Mouse (Mus musculus) MEL (cell line): ENCODE measurements around the gene Npr3. TPM values are rescaled to one million over a fixed set of nuclear protein-coding genes. Genes with fewer than 3 reads are reported as not detected.

Experiments used
- DNase-seq: peaks from one replicate; pipeline ENCODE4 v3.0.0; 2011; ENCODE audit warnings: low read depth, low spot score
- H3K27ac ChIP-seq: 2 replicates; pipeline ENCODE4 v1.5.1; 2012; ENCODE audit warnings: low read depth, mild to moderate bottlenecking, control low read depth, low read length, moderate library complexity; ENCODE audit not compliant: control insufficient read depth
- H3K27me3 ChIP-seq, 2 experiments: fragments of 150-350 bp in 1 of 2; sonication (generic) in 1 of 2; 2 replicates each; pipeline ENCODE4 v1.6.1; 2012; ENCODE audit warnings: low read length in 2 of 2, mild to moderate bottlenecking in 2 of 2, improper control_type of control experiment in 1 of 2, moderate library complexity in 1 of 2; ENCODE audit not compliant: insufficient read depth in 2 of 2, control insufficient read depth in 1 of 2
- H3K36me3 ChIP-seq, 2 experiments: 2 replicates each; pipeline ENCODE4 v1.6.1; 2012 to 2014; ENCODE audit warnings: low read length in 2 of 2, improper control_type of control experiment in 1 of 2, inconsistent platforms in 1 of 2, mild to moderate bottlenecking in 1 of 2; ENCODE audit not compliant: insufficient read depth in 2 of 2, control insufficient read depth in 1 of 2
- H3K4me1 ChIP-seq, 2 experiments: fragments of 150-350 bp in 1 of 2; sonication (generic) in 1 of 2; 2 replicates each; pipeline ENCODE4 v1.6.1; 2012; ENCODE audit warnings: low read length in 2 of 2, improper control_type of control experiment in 1 of 2, mild to moderate bottlenecking in 1 of 2; ENCODE audit not compliant: insufficient read depth in 2 of 2, control insufficient read depth in 1 of 2
- H3K4me3 ChIP-seq, 2 experiments: fragments of 150-350 bp in 1 of 2; sonication (generic) in 1 of 2; 2 replicates each; pipeline ENCODE4 v1.5.1; 2012; ENCODE audit warnings: low read depth in 2 of 2, low read length in 2 of 2, mild to moderate bottlenecking in 2 of 2, moderate library complexity in 2 of 2, control low read depth in 1 of 2, improper control_type of control experiment in 1 of 2; ENCODE audit not compliant: control insufficient read depth in 1 of 2, insufficient read depth in 1 of 2
- H3K79me2 ChIP-seq: 2 replicates; pipeline ENCODE4 v1.6.1; 2012; ENCODE audit warnings: mild to moderate bottlenecking, low read length, moderate library complexity; ENCODE audit not compliant: control insufficient read depth, poor library complexity, insufficient read depth
- H3K9ac ChIP-seq: 2 replicates; pipeline ENCODE4 v1.6.1; 2012; ENCODE audit warnings: low read depth, mild to moderate bottlenecking, control low read depth, low read length, moderate library complexity; ENCODE audit not compliant: control insufficient read depth, poor library complexity, severe bottlenecking
- H3K9me3 ChIP-seq: fragments of 150-350 bp; sonication (generic); replicated peaks from 2 replicates; pipeline ENCODE4 v1.6.1; 2012; ENCODE audit warnings: mild to moderate bottlenecking, low read length, improper control_type of control experiment, moderate library complexity; ENCODE audit not compliant: insufficient read depth
- CHD2 ChIP-seq: IDR thresholded peaks from 2 replicates; pipeline ENCODE4 v1.6.1; 2011; ENCODE audit warnings: low read length, improper control_type of control experiment
- E2F4 ChIP-seq: IDR thresholded peaks from 2 replicates; pipeline ENCODE4 v1.6.1; 2011; ENCODE audit warnings: low read depth, low read length, improper control_type of control experiment, borderline replicate concordance
- ELF1 ChIP-seq: IDR thresholded peaks from 2 replicates; pipeline ENCODE4 v1.6.1; 2014; ENCODE audit warnings: low read depth, mild to moderate bottlenecking, inconsistent platforms, low read length, improper control_type of control experiment, moderate library complexity
- EP300 ChIP-seq, 2 experiments: IDR thresholded peaks; 2 replicates each; pipeline ENCODE4 v1.6.1; 2011; ENCODE audit warnings: improper control_type of control experiment in 2 of 2, low read length in 2 of 2, low read depth in 1 of 2, mild to moderate bottlenecking in 1 of 2
- ETS1 ChIP-seq: IDR thresholded peaks from 2 replicates; pipeline ENCODE4 v1.6.1; 2012; ENCODE audit warnings: low read depth, mild to moderate bottlenecking, inconsistent platforms, low read length, improper control_type of control experiment, moderate library complexity
- GATA1 ChIP-seq: IDR thresholded peaks from 2 replicates; pipeline ENCODE4 v1.6.1; 2011; ENCODE audit warnings: low read depth, low read length, improper control_type of control experiment
- HCFC1 ChIP-seq: IDR thresholded peaks from 2 replicates; pipeline ENCODE4 v1.6.1; 2012; ENCODE audit warnings: low read depth, mild to moderate bottlenecking, inconsistent platforms, low read length, improper control_type of control experiment, moderate library complexity
- JUND ChIP-seq: IDR thresholded peaks from 2 replicates; pipeline ENCODE4 v1.6.1; 2011; ENCODE audit warnings: low read depth, mild to moderate bottlenecking, improper control_type of control experiment, low read length
- MAFK ChIP-seq: IDR thresholded peaks from 2 replicates; pipeline ENCODE4 v1.6.1; 2011; ENCODE audit warnings: low read depth, mild to moderate bottlenecking, low read length, improper control_type of control experiment, borderline replicate concordance
- MAX ChIP-seq: IDR thresholded peaks from 2 replicates; pipeline ENCODE4 v1.6.1; 2011; ENCODE audit warnings: low read length, improper control_type of control experiment
- NELFE ChIP-seq: IDR thresholded peaks from 2 replicates; pipeline ENCODE4 v1.6.1; 2011; ENCODE audit warnings: low read depth, low read length, improper control_type of control experiment
- NRF1 ChIP-seq: IDR thresholded peaks from 2 replicates; pipeline ENCODE4 v1.6.1; 2014; ENCODE audit warnings: low read depth, mild to moderate bottlenecking, inconsistent platforms, low read length, improper control_type of control experiment, moderate library complexity; ENCODE audit not compliant: poor library complexity, insufficient read depth, severe bottlenecking
- POLR2AphosphoS2 ChIP-seq: IDR thresholded peaks from 2 replicates; pipeline ENCODE4 v1.6.1; 2011; ENCODE audit warnings: low read length, improper control_type of control experiment
- POLR2AphosphoS5 ChIP-seq: IDR thresholded peaks from 2 replicates; pipeline ENCODE4 v1.6.1; 2012; ENCODE audit warnings: low read depth, borderline replicate concordance, mild to moderate bottlenecking, inconsistent platforms, low read length, moderate library complexity, mixed read lengths
- RCOR1 ChIP-seq: IDR thresholded peaks from 2 replicates; pipeline ENCODE4 v1.6.1; 2012; ENCODE audit warnings: low read depth, mild to moderate bottlenecking, inconsistent platforms, low read length, improper control_type of control experiment
- SMC3 ChIP-seq: IDR thresholded peaks from 2 replicates; pipeline ENCODE4 v1.6.1; 2011; ENCODE audit warnings: low read depth, low read length, improper control_type of control experiment
- TBP ChIP-seq: IDR thresholded peaks from 2 replicates; pipeline ENCODE4 v1.8.0; 2011; ENCODE audit warnings: low read depth, low read length, improper control_type of control experiment
- TCF12 ChIP-seq: IDR thresholded peaks from 2 replicates; pipeline ENCODE4 v1.6.1; 2014; ENCODE audit warnings: low read depth, mild to moderate bottlenecking, inconsistent platforms, low read length, improper control_type of control experiment, moderate library complexity
- USF1 ChIP-seq: IDR thresholded peaks from 2 replicates; pipeline ENCODE4 v1.6.1; 2014; ENCODE audit warnings: low read depth, mild to moderate bottlenecking, inconsistent platforms, low read length, improper control_type of control experiment, moderate library complexity
- USF2 ChIP-seq, 2 experiments: IDR thresholded peaks; 2 replicates each; pipeline ENCODE4 v1.6.1; 2011 to 2012; ENCODE audit warnings: improper control_type of control experiment in 2 of 2, low read length in 2 of 2, borderline replicate concordance in 1 of 2, inconsistent platforms in 1 of 2, low read depth in 1 of 2, mild to moderate bottlenecking in 1 of 2; ENCODE audit not compliant: insufficient read depth in 1 of 2
- ZC3H11A ChIP-seq: IDR thresholded peaks from 2 replicates; pipeline ENCODE4 v1.6.1; 2012; ENCODE audit warnings: low read depth, mild to moderate bottlenecking, inconsistent platforms, low read length, improper control_type of control experiment
- ZKSCAN1 ChIP-seq: IDR thresholded peaks from 2 replicates; pipeline ENCODE4 v1.6.1; 2012; ENCODE audit warnings: low read depth, mild to moderate bottlenecking, inconsistent platforms, low read length, improper control_type of control experiment, moderate library complexity
- ZMIZ1 ChIP-seq: IDR thresholded peaks from 2 replicates; pipeline ENCODE4 v1.6.1; 2012; ENCODE audit warnings: low read depth, mild to moderate bottlenecking, inconsistent platforms, low read length, improper control_type of control experiment, moderate library complexity
- ZNF384 ChIP-seq: IDR thresholded peaks from 2 replicates; pipeline ENCODE4 v1.6.1; 2012; ENCODE audit warnings: low read depth, mild to moderate bottlenecking, inconsistent platforms, low read length, improper control_type of control experiment
- polyA plus RNA-seq, 2 experiments: library from polyadenylated mRNA; stranded (reverse) in 1 of 2; unstranded in 1 of 2; fragments of >175 nt in 1 of 2; fragments of >200 nt in 1 of 2; gene quantifications; 2 replicates each; pipeline versions ENCODE4 v1.2.1 to v1.2.4; 2012; ENCODE audit warnings: low replicate concordance in 2 of 2, low read depth in 1 of 2; ENCODE audit not compliant: insufficient read length in 2 of 2, insufficient read depth in 1 of 2, missing spikeins in 1 of 2
- total RNA-seq: library from RNA; depleted of rRNA; stranded (reverse); fragments of 300-350 nt; gene quantifications from 2 replicates; pipeline ENCODE4 v1.2.3, GENCODE M21; 2012

The Npr3 gene
- total and polyA plus RNA-seq, 3 experiments = not detected

DNA sequence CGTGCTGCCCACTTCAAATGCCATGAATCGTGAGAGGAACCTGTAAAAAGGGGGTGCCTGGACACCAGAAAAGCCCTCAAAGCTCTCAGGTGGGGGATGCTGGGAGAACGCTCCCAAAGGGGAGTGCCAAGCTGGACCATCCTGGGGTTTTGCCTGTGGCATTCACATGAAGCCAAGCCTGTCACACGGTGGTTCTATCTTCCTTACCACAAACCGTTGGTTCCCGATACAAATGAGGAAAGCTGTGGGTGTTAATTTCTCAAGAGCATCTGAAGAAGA lies 43.6 kb downstream of the Npr3 start:
- Histone ChIP-seq H3K4me3 (no peak overlapping the region), H3K27me3 (no peaks in the 10 kb centered on the region)

DNA sequence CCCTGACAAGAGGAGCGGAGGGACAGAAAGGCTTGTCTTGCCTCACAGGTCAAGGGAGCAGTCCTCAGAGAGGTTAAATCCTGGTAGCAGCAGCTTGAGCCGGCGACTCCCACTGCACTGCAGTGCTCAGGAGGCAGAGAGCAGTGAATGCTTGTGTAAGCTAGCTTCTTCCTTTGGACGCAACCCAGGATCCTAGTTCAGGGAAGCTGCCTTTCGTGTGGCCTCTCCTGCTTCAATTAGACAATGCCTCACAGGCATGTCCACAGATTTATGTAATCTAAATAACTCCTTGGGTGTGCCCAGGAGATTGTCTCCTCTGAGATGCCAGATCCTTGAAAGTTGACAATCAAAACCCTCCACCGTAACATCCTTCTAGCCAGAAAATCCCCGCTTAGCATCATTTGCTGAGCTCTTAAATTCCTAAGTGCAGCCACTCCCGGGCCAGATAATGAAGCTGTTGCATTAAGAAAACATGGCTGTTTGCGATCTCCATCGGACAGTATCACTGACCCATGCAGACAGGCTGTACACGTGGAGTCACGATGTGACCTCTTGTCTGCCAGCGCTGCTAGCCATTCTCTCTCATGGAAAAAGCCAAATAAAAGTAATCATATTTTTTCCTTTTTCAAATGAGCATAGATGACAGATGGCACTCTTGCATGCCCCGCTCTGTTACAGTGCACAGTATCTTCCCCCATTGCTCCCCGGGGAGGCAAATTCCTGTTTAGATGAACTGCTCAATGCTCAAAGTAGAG lies 44.1 kb downstream of the Npr3 start:
- DNase-seq = no peak

More for the DNA sequence above, 43.6 kb downstream of the Npr3 start:
- no peaks in the 10 kb centered on the region for H3K36me3 ChIP-seq
- no peak overlapping the region for H3K9ac ChIP-seq
- no peak overlapping the region for H3K27ac ChIP-seq
- TF ChIP-seq MAFK = no peak
- no peak for TF ChIP-seq ZMIZ1
- TF ChIP-seq ZKSCAN1 = no peak
- TF ChIP-seq E2F4 = no peak
- TF ChIP-seq HCFC1 = no peak
- no peak for TF ChIP-seq TCF12
- no peak for TF ChIP-seq USF2 (IDR thresholded peaks at IDR 0.05; ENCODE audit: borderline replicate concordance in 1 of 2, insufficient read depth in 1 of 2, low read depth in 1 of 2, low read length in 2 of 2)
- TF ChIP-seq RCOR1 = no peak
- TF ChIP-seq TBP = no peak
- no peak for TF ChIP-seq GATA1
- H3K79me2 ChIP-seq = no peaks in the 10 kb centered on the region
- no peak for DNase-seq
- H3K9me3 ChIP-seq = no peaks in the 10 kb centered on the region
- H3K4me1 ChIP-seq = no peaks in the 10 kb centered on the region

More for the DNA sequence above, 44.1 kb downstream of the Npr3 start:
- no peak overlapping the region for H3K9ac ChIP-seq
- no peak overlapping the region for H3K27ac ChIP-seq
- no peaks in the 10 kb centered on the region for H3K36me3 ChIP-seq
- no peak for TF ChIP-seq JUND
- TF ChIP-seq CHD2 = no peak
- TF ChIP-seq RCOR1 = no peak
- no peak for TF ChIP-seq ETS1
- no peak for TF ChIP-seq TCF12
- no peak for TF ChIP-seq ZNF384
- no peak for TF ChIP-seq USF1
- TF ChIP-seq USF2 (IDR thresholded peaks at IDR 0.05; ENCODE audit: borderline replicate concordance in 1 of 2, insufficient read depth in 1 of 2, low read depth in 1 of 2, low read length in 2 of 2) = no peak
- no peak for TF ChIP-seq POLR2AphosphoS5
- TF ChIP-seq NRF1 = no peak
- no peak for TF ChIP-seq ZMIZ1
- TF ChIP-seq ZKSCAN1 = no peak
- no peak for TF ChIP-seq EP300 (IDR thresholded peaks at IDR 0.05; ENCODE audit: low read depth in 1 of 2, low read length in 2 of 2)
- no peak for TF ChIP-seq NELFE
- no peak for TF ChIP-seq SMC3
- no peak for TF ChIP-seq E2F4
- no peak for TF ChIP-seq ELF1
- no peak for TF ChIP-seq MAX
- TF ChIP-seq POLR2AphosphoS2 = no peak
- no peak for TF ChIP-seq ZC3H11A
- H3K4me1 ChIP-seq = no peaks in the 10 kb centered on the region
- H3K27me3 ChIP-seq = no peaks in the 10 kb centered on the region
- no peaks in the 10 kb centered on the region for H3K9me3 ChIP-seq
- no peaks in the 10 kb centered on the region for H3K79me2 ChIP-seq
- no peak overlapping the region for H3K4me3 ChIP-seq
